Mouse (Mus musculus) CD4-positive naive resting alpha-beta T cell, adult 57 days (primary cell): ENCODE measurements around the gene Stard8. TPM values are rescaled to one million over a fixed set of nuclear protein-coding genes. Genes with fewer than 3 reads are reported as not detected.

Source experiments
- total RNA-seq: library from RNA; stranded (reverse); gene quantifications from one replicate; pipeline ENCODE4 v1.2.4, GENCODE M21; 2023

Gene Stard8
- total RNA-seq = 0.38 TPM

DNA sequence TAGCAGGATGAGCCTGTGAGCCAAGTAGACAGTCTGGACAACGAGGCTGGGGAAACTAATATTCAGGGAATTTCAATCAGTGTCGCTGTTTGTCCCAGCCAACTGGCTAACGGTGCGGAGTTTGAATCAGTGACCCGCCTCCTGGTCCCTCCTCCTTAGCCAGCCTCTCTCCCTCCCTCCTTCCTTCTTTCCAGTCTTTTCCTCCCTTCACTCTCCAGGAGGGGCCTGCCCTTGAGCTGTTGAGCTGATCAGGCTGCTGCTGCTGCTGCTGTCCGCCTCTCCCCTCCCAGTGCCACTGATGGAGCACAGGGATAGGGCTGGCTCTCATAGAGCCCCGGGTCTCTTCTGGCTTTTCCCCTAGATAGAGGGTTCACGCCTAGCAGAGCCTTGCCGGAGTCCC, at the start of gene Stard8:
Gene Stard8, plus strand, starts transcription at position 203 of the 400 bp plus-strand sequence.

Other genes with a start within 250 kb of the Stard8 start
- 1.5 TPM for gene Ophn1, start 112.2 kb upstream of the Stard8 start, total RNA-seq
- 33.3 TPM for gene Yipf6, start 66.9 kb upstream of the Stard8 start, total RNA-seq
- 1.7 TPM for gene Efnb1, start 132.9 kb downstream of the Stard8 start, total RNA-seq